Mouse (Mus musculus): ENCODE results near the gene Tle2. TPM values are rescaled to one million over a fixed set of nuclear protein-coding genes. Genes with fewer than 3 reads are reported as not detected.

Gene Tle2
- polyA plus RNA-seq, 1 experiment: 115 TPM

DNA sequence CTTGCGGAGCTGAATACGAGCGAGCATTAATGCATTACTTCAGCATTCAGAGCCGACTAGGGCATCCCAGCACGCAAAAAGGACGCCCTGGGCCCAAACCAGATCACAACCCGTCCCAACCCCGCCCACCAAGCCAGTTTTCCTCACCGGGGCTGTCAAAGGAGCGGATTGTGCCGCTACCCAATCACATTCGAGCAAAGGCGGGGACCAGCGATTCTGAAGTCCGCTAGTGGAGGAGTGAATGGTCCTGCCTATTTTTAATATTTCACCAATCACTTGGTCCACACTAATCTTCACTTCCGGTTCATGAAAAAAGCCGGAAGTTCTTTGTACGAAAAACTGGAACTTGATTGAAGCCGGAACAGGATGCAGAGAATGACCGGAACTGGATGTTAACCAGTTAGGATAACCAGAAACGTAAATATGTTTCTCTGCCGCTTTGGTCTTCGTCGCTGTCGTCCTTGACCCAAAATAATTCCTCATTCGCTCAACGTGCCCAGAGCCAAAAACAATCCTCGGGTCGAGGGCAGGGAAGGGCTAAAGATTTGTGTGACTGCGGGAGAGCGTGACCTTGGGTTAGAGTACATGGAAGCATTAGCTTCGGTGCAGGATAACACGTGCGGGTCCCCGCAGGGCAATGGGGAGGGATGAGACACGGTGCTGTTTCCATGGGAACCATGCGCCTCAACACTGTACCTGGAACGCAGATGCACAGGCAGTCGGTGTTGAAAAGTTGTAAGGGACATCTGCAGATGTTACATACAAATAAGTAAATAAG is 31.8 kb downstream of the Tle2 start, which contains the start of gene BC025920:
BC025920 (plus strand) TSS at position 297 of the 778 bp plus-strand sequence.
- Histone ChIP-seq H3K27me3 (ENCODE audit: control insufficient read depth, insufficient read depth, low read length) (no peaks in the 10 kb centered on the region), H3K27ac (ENCODE audit: control insufficient read depth, insufficient read depth, low read length) (peak within 1 kb of the TSS; percentile 67), H3K4me1 (replicated peaks; ENCODE audit: control insufficient read depth, insufficient read depth, low read length) (peaks cover 33% of the 10 kb centered on the region), H3K36me3 (ENCODE audit: control insufficient read depth, insufficient read depth, low read length) (no peaks in the 10 kb centered on the region), H3K4me3 (ENCODE audit: control insufficient read depth, insufficient read depth, low read length) (peak within 1 kb of the TSS; percentile 53)
- peak; percentile 81 for DNase-seq
- TF ChIP-seq CTCF (IDR thresholded peaks at IDR 0.05; ENCODE audit: borderline replicate concordance, control insufficient read depth, extremely low read depth, insufficient read depth, low read length, poor library complexity): peak; percentile 38; the same call in 1 of the 2 replicates
- peak; percentile 48 for TF ChIP-seq POLR2A (IDR thresholded peaks at IDR 0.05; ENCODE audit: control insufficient read depth, extremely low read depth, insufficient read depth, low read length, poor library complexity)
- 3% methylated on average over 39 of the region's 39 CpGs for WGBS

DNA sequence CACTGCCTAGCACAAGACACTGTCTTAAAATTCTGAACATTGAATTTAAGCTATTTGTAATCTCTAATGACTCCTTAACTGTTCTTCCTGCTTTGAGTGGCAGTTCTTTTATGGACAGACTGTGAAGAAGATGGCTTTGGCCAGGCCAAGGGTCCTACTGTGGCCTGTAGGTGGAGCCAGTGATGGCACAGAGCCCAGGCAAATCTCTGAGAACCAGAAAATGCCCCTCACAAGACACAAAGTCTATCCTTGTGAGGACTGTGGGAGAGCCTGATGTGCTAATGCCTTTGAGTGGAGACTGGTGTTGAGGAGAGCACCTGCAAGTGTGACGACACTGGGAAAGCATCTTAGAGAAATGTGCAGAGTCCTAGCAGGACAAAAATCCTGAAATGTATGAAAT is 33.9 kb downstream of the Tle2 start:
- DNase-seq: no peak
- no peak overlapping the region for H3K4me3 ChIP-seq (ENCODE audit: control insufficient read depth, insufficient read depth, low read length)
- H3K27me3 ChIP-seq (ENCODE audit: control insufficient read depth, insufficient read depth, low read length): no peaks in the 10 kb centered on the region
- no peak overlapping the region for H3K27ac ChIP-seq (ENCODE audit: control insufficient read depth, insufficient read depth, low read length)
- no peaks in the 10 kb centered on the region for H3K36me3 ChIP-seq (ENCODE audit: control insufficient read depth, insufficient read depth, low read length)
- 96% methylated on average over 1 of the region's 1 CpGs for WGBS
- H3K4me1 ChIP-seq (replicated peaks; ENCODE audit: control insufficient read depth, insufficient read depth, low read length): peaks cover 18% of the 10 kb centered on the region
- TF ChIP-seq POLR2A (IDR thresholded peaks at IDR 0.05; ENCODE audit: control insufficient read depth, extremely low read depth, insufficient read depth, low read length, poor library complexity): no peak
- TF ChIP-seq CTCF (IDR thresholded peaks at IDR 0.05; ENCODE audit: borderline replicate concordance, control insufficient read depth, extremely low read depth, insufficient read depth, low read length, poor library complexity): no peak

DNA sequence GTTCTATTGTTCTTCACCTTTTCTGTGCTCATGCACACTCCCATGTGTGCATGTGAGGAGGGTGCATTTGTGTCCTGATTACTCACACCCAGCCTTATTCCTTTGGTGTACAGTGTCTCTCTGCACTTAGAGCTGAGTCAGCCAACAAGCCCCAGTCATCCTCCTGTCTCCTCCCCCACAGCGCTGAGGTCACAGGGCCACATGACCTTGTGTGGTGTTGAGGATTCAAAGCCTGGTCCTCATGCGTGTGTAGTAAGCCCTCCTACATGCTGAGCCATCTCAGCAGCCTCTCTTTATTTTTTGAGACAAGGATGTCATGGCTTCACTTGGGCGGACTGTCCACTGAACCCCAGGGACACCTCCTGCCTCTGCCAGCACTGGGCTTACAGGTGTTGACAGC is 38.4 kb downstream of the Tle2 start:
- TF ChIP-seq CTCF (IDR thresholded peaks at IDR 0.05; ENCODE audit: borderline replicate concordance, control insufficient read depth, extremely low read depth, insufficient read depth, low read length, poor library complexity) (no peak), POLR2A (IDR thresholded peaks at IDR 0.05; ENCODE audit: control insufficient read depth, extremely low read depth, insufficient read depth, low read length, poor library complexity) (no peak)
- no peak for DNase-seq
- whole genome bisulfite sequencing: 76% methylated on average over 3 of the region's 3 CpGs
- Histone ChIP-seq H3K36me3 (ENCODE audit: control insufficient read depth, insufficient read depth, low read length) (no peaks in the 10 kb centered on the region), H3K4me3 (ENCODE audit: control insufficient read depth, insufficient read depth, low read length) (no peak overlapping the region), H3K4me1 (replicated peaks; ENCODE audit: control insufficient read depth, insufficient read depth, low read length) (no peaks in the 10 kb centered on the region), H3K27me3 (ENCODE audit: control insufficient read depth, insufficient read depth, low read length) (no peaks in the 10 kb centered on the region), H3K27ac (ENCODE audit: control insufficient read depth, insufficient read depth, low read length) (no peak overlapping the region)

DNA sequence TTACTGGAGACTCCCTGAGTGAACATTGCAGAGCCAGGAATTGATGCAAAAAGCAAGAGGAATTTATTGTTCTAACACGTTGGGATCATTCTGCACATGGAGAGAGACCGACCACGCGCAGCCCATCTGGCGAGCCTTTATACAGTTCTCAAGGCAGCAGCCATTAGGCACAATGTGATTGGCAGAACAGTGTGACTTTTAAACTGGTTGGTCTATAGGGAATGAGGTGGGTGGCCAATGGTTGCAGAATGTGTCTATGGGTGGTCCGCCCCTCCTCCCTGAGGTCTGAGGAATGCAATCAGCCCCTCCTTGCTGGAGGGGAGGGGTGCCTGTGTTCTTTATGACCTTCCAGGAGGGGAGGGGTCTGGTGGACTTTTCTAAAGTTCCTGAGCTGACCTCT is 41.1 kb downstream of the Tle2 start:
- Histone ChIP-seq H3K4me1 (replicated peaks; ENCODE audit: control insufficient read depth, insufficient read depth, low read length) (no peaks in the 10 kb centered on the region), H3K4me3 (ENCODE audit: control insufficient read depth, insufficient read depth, low read length) (no peak overlapping the region), H3K27me3 (ENCODE audit: control insufficient read depth, insufficient read depth, low read length) (no peaks in the 10 kb centered on the region), H3K36me3 (ENCODE audit: control insufficient read depth, insufficient read depth, low read length) (no peaks in the 10 kb centered on the region), H3K27ac (ENCODE audit: control insufficient read depth, insufficient read depth, low read length) (no peak overlapping the region)
- WGBS: 88% methylated on average over 6 of the region's 6 CpGs
- TF ChIP-seq CTCF (IDR thresholded peaks at IDR 0.05; ENCODE audit: borderline replicate concordance, control insufficient read depth, extremely low read depth, insufficient read depth, low read length, poor library complexity) (no peak), POLR2A (IDR thresholded peaks at IDR 0.05; ENCODE audit: control insufficient read depth, extremely low read depth, insufficient read depth, low read length, poor library complexity) (no peak)
- DNase-seq: no peak

DNA sequence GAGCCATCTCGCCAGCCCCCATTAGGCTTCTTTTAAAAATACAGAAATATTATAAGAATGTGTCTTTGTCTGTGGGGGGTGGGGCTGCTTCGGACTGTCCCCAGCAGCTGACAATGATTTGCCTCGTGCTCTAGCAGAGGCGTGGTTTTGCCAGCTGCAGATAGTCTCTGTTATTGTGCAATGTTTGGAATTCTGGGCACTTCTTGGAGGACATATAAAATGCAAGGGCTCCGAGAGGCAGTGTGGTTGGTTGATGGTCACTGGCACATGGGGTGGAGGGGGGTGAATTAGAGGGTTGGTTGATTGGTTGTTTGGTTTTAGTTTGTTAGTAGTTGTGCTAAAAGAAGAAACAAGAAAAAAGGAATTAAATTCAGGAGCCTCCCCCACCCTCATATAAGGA is 45.6 kb downstream of the Tle2 start:
- Histone ChIP-seq H3K27me3 (ENCODE audit: control insufficient read depth, insufficient read depth, low read length) (no peaks in the 10 kb centered on the region), H3K36me3 (ENCODE audit: control insufficient read depth, insufficient read depth, low read length) (0 out of 2 replicates have a peak, but pooled peaks cover 4% of the 10 kb centered on the region), H3K4me3 (ENCODE audit: control insufficient read depth, insufficient read depth, low read length) (no peak overlapping the region), H3K4me1 (replicated peaks; ENCODE audit: control insufficient read depth, insufficient read depth, low read length) (no peaks in the 10 kb centered on the region), H3K27ac (ENCODE audit: control insufficient read depth, insufficient read depth, low read length) (no peak overlapping the region)
- TF ChIP-seq POLR2A (IDR thresholded peaks at IDR 0.05; ENCODE audit: control insufficient read depth, extremely low read depth, insufficient read depth, low read length, poor library complexity) (no peak), CTCF (IDR thresholded peaks at IDR 0.05; ENCODE audit: borderline replicate concordance, control insufficient read depth, extremely low read depth, insufficient read depth, low read length, poor library complexity) (no peak)
- DNase-seq: no peak
- WGBS: 83% methylated on average over 5 of the region's 5 CpGs

DNA sequence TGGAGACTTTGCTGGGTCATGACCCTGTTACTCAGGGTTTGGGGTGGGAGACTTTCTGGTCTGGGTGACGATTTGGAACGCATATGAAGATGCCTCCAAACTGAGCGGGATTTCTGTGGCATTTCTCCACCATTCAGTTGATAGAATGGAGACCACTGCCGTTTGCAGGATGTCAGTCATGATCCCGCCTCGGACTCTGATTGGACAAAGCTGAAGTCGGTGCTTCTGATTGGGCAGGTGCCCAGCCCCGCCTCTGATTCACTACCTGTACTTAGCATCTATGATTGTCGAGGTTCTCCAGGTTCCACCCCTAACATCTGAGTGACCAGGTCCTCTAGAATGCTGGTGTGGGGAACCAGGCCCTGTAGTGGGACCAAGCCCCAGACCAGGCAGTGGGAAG is 46.4 kb downstream of the Tle2 start:
- H3K4me1 ChIP-seq (replicated peaks; ENCODE audit: control insufficient read depth, insufficient read depth, low read length): no peaks in the 10 kb centered on the region
- 83% methylated on average over 9 of the region's 9 CpGs for WGBS
- 0 out of 2 replicates have a peak, but pooled peaks cover 4% of the 10 kb centered on the region for H3K36me3 ChIP-seq (ENCODE audit: control insufficient read depth, insufficient read depth, low read length)
- no peak overlapping the region for H3K4me3 ChIP-seq (ENCODE audit: control insufficient read depth, insufficient read depth, low read length)
- no peaks in the 10 kb centered on the region for H3K27me3 ChIP-seq (ENCODE audit: control insufficient read depth, insufficient read depth, low read length)
- DNase-seq: no peak
- TF ChIP-seq POLR2A (IDR thresholded peaks at IDR 0.05; ENCODE audit: control insufficient read depth, extremely low read depth, insufficient read depth, low read length, poor library complexity) (no peak), CTCF (IDR thresholded peaks at IDR 0.05; ENCODE audit: borderline replicate concordance, control insufficient read depth, extremely low read depth, insufficient read depth, low read length, poor library complexity) (no peak)
- H3K27ac ChIP-seq (ENCODE audit: control insufficient read depth, insufficient read depth, low read length): no peak overlapping the region
